ENCODE assay signal across 24 mouse cellular contexts in the genomic region with DNA sequence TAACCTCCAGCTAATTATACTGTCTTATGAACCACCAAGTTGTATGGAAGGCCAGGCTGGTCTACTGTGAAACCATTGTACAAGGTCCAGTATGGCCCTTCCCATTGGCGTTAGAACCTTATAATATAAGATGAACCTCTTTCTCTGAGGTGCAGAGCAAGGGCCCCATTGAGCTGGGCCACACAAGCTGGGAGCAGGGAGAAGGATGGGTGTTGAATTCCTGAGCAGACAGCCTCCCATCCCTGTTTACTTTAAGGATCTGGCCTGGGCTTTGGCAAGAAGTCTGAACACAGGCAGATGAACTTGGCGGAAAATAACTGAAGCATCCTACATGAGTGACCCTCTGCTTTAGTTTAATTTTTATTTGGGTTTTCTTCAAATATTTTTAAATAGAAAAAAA.
DNase-seq lines count a peak whose midpoint lies in the region; ATAC-seq and TF ChIP-seq lines count a peak whose summit lies in the region.
"Had no signal": no experiment of that assay in that cellular context is flagged by ENCODE, and none has a peak within 500 bp of the region (broad histone marks: within the 10 kb centered on the region; RNA-seq: fewer than 3 reads in every experiment).

No protein-coding gene starts in this region.

- H3K9me3 ChIP-seq in liver, embryonic 12.5 days (replicated peaks), result no peaks in the 10 kb centered on the region
- H3K9me3 ChIP-seq in lung, embryonic 15.5 days, result 0 out of 2 replicates have a peak, but pooled peaks cover 3% of the 10 kb centered on the region
- no peaks in the 10 kb centered on the region for H3K9me3 ChIP-seq in intestine, embryonic 15.5 days
- no peaks in the 10 kb centered on the region for H3K9me3 ChIP-seq in intestine, embryonic 16.5 days (ENCODE audit: control insufficient read depth, low read length)
- H3K9me3 ChIP-seq: embryonic facial prominence, embryonic 13.5 days; embryonic facial prominence, embryonic 15.5 days had no signal

- no peaks in the 10 kb centered on the region for H3K36me3 ChIP-seq in liver, adult 2 months (ENCODE audit: control insufficient read depth, insufficient read depth, low read length)
- no peaks in the 10 kb centered on the region for H3K36me3 ChIP-seq in liver, embryonic 12.5 days
- no peaks in the 10 kb centered on the region for H3K36me3 ChIP-seq in lung, embryonic 15.5 days
- no peaks in the 10 kb centered on the region for H3K36me3 ChIP-seq in intestine, embryonic 15.5 days
- H3K36me3 ChIP-seq in intestine, embryonic 16.5 days (ENCODE audit: control insufficient read depth, insufficient read depth, low read length), result no peaks in the 10 kb centered on the region
- H3K36me3 ChIP-seq: embryonic facial prominence, embryonic 15.5 days; forebrain, embryonic 10.5 days; forebrain, embryonic 12.5 days had no signal

- H3K27me3 ChIP-seq in liver, adult 2 months (ENCODE audit: control insufficient read depth, insufficient read depth, low read length), result no peaks in the 10 kb centered on the region
- H3K27me3 ChIP-seq in liver, embryonic 12.5 days (replicated peaks), result no peaks in the 10 kb centered on the region
- H3K27me3 ChIP-seq in lung, embryonic 15.5 days, result no peaks in the 10 kb centered on the region
- no peaks in the 10 kb centered on the region for H3K27me3 ChIP-seq in intestine, embryonic 15.5 days (replicated peaks)
- H3K27me3 ChIP-seq in intestine, embryonic 16.5 days (replicated peaks; ENCODE audit: control insufficient read depth, insufficient read depth, low read length), result no peaks in the 10 kb centered on the region
- H3K27me3 ChIP-seq: embryonic facial prominence, embryonic 13.5 days; embryonic facial prominence, embryonic 15.5 days; forebrain, embryonic 12.5 days had no signal

- no peak for TF ChIP-seq CTCF in liver, adult 2 months (IDR thresholded peaks at IDR 0.05; ENCODE audit: low read depth, low read length)

- no peak overlapping the region for H3K27ac ChIP-seq in liver, adult 2 months (replicated peaks; ENCODE audit: insufficient read depth, low read depth, low read length)
- H3K27ac ChIP-seq in liver, embryonic 12.5 days, result no peak overlapping the region
- 0 out of 2 replicates have a peak overlapping the region, but pooled peaks have one; percentile 15 for H3K27ac ChIP-seq in lung, embryonic 15.5 days
- H3K27ac ChIP-seq in intestine, embryonic 15.5 days, result peak overlapping the region; percentile 36; the same call in 1 of the 2 replicates
- 0 out of 2 replicates have a peak overlapping the region, but pooled peaks have one; percentile 16 for H3K27ac ChIP-seq in intestine, embryonic 16.5 days (ENCODE audit: low read length)
- H3K27ac ChIP-seq: embryonic facial prominence, embryonic 13.5 days; embryonic facial prominence, embryonic 15.5 days; forebrain, embryonic 10.5 days; forebrain, embryonic 12.5 days had no signal

- no peaks in the 10 kb centered on the region for H3K4me1 ChIP-seq in liver, adult 2 months (ENCODE audit: control insufficient read depth, insufficient read depth, low read length)
- no peaks in the 10 kb centered on the region for H3K4me1 ChIP-seq in liver, embryonic 12.5 days
- peaks cover 13% of the 10 kb centered on the region for H3K4me1 ChIP-seq in lung, embryonic 15.5 days
- peaks cover 6% of the 10 kb centered on the region; the same call in 1 of the 2 replicates for H3K4me1 ChIP-seq in intestine, embryonic 15.5 days (replicated peaks)
- peaks cover under 1% of the 10 kb centered on the region; the same call in 1 of the 2 replicates for H3K4me1 ChIP-seq in intestine, embryonic 16.5 days (ENCODE audit: control insufficient read depth, insufficient read depth, low read length)
- H3K4me1 ChIP-seq: forebrain, embryonic 10.5 days; forebrain, embryonic 12.5 days had no signal

- peak; percentile 19 for DNase-seq in liver, adult 2 months (ENCODE audit: extremely low read depth, low read depth, low spot score)
- no peak for DNase-seq in lung, postnatal 25 days (ENCODE audit: low spot score)
- no peak for DNase-seq in ovary, postnatal 10 days (ENCODE audit: low spot score)
- DNase-seq: adrenal gland, adult 2 months; adrenal gland, postnatal 10 days; adrenal gland, postnatal 25 days; cerebellum, adult 11 months; cerebellum, adult 18-20 months; cerebellum, adult 8-10 months; cerebellum, adult 9-11 months; cerebellum, postnatal 14 days; cerebellum, postnatal 36 days; embryo, embryonic 11 days had no signal

- ATAC-seq in liver, embryonic 12.5 days, result no peak
- ATAC-seq in lung, embryonic 15.5 days (ENCODE audit: borderline replicate concordance, extremely low read depth, low FRiP score, low TSS enrichment), result no peak
- peak; percentile 58; the same call in 1 of the 2 replicates for ATAC-seq in intestine, embryonic 15.5 days
- ATAC-seq in intestine, embryonic 16.5 days, result peak; percentile 67
- ATAC-seq in inflammation-experienced regulatory T-cells, adult 6 months, result no peak
- ATAC-seq: forebrain, embryonic 14.5 days had no signal

- no peak for TF ChIP-seq POLR2A in liver, adult 2 months (IDR thresholded peaks at IDR 0.05; ENCODE audit: extremely low read depth, insufficient read depth, low read length)

- no peak overlapping the region for H3K4me3 ChIP-seq in liver, adult 2 months (ENCODE audit: insufficient read depth, low read depth, low read length)
- H3K4me3 ChIP-seq in liver, embryonic 12.5 days, result no peak overlapping the region
- no peak overlapping the region for H3K4me3 ChIP-seq in lung, embryonic 15.5 days
- H3K4me3 ChIP-seq in intestine, embryonic 15.5 days (replicated peaks), result no peak overlapping the region
- no peak overlapping the region for H3K4me3 ChIP-seq in intestine, embryonic 16.5 days (ENCODE audit: low read length)
- H3K4me3 ChIP-seq: embryonic facial prominence, embryonic 13.5 days; embryonic facial prominence, embryonic 15.5 days; erythroblast, embryonic 14.5 days; forebrain, embryonic 10.5 days; forebrain, embryonic 12.5 days had no signal

- no peak overlapping the region for H3K4me2 ChIP-seq in liver, embryonic 12.5 days
- no peak overlapping the region for H3K4me2 ChIP-seq in lung, embryonic 15.5 days
- no peak overlapping the region for H3K4me2 ChIP-seq in intestine, embryonic 15.5 days (replicated peaks)
- H3K4me2 ChIP-seq in intestine, embryonic 16.5 days (ENCODE audit: low read depth, low read length), result no peak overlapping the region
- H3K4me2 ChIP-seq: embryonic facial prominence, embryonic 13.5 days; embryonic facial prominence, embryonic 15.5 days; forebrain, embryonic 12.5 days had no signal

- 80% methylated on average over 2 of the region's 2 CpGs for WGBS in liver, adult 2 months
- WGBS in liver, embryonic 12.5 days (ENCODE audit: insufficient replicate concordance), result 75% methylated on average over 2 of the region's 2 CpGs
- WGBS in lung, embryonic 15.5 days, result 46% methylated on average over 2 of the region's 2 CpGs
- WGBS in intestine, embryonic 15.5 days, result 51% methylated on average over 2 of the region's 2 CpGs
- 54% methylated on average over 2 of the region's 2 CpGs for WGBS in intestine, embryonic 16.5 days

- no peaks in the 10 kb centered on the region for H3K79me2 ChIP-seq in liver, adult 2 months (ENCODE audit: control insufficient read depth, insufficient read depth, low read length)

- no peak overlapping the region for H3K9ac ChIP-seq in liver, adult 2 months (ENCODE audit: low read depth, low read length)
- H3K9ac ChIP-seq in liver, embryonic 12.5 days, result no peak overlapping the region
- H3K9ac ChIP-seq in lung, embryonic 15.5 days, result no peak overlapping the region
- no peak overlapping the region for H3K9ac ChIP-seq in intestine, embryonic 15.5 days
- no peak overlapping the region for H3K9ac ChIP-seq in intestine, embryonic 16.5 days (ENCODE audit: low read depth, low read length)
- H3K9ac ChIP-seq: embryonic facial prominence, embryonic 13.5 days; embryonic facial prominence, embryonic 15.5 days; forebrain, embryonic 12.5 days had no signal

Comparison
In these comparisons a context has a peak if more than half of its experiments do, and no peak if none do; other contexts are left out.
1. H3K27ac ChIP-seq: peak in lung, embryonic 15.5 days (single experiment), intestine, embryonic 15.5 days (single experiment) and intestine, embryonic 16.5 days (single experiment); none in liver, adult 2 months (single experiment) and liver, embryonic 12.5 days (single experiment).
2. ATAC-seq: peak in intestine, embryonic 15.5 days (single experiment) and intestine, embryonic 16.5 days (single experiment); none in liver, embryonic 12.5 days (single experiment), lung, embryonic 15.5 days (single experiment) and inflammation-experienced regulatory T-cells, adult 6 months (single experiment).